Mouse (Mus musculus) adrenal gland (tissue): ENCODE results near the gene Tmem125.
"Not testable (repeated sequence)": the region's sequence is repeated elsewhere in the genome, so short reads cannot be mapped to it uniquely, and the experiment has no call there.

ENCODE experiments used
- intact Hi-C: fragments of 180-260 bp; cut with DNase I; formaldehyde crosslinking; loops from one replicate; pipeline ENCODE4 v1.15.1; 2025

Tmem125 gene

DNA sequence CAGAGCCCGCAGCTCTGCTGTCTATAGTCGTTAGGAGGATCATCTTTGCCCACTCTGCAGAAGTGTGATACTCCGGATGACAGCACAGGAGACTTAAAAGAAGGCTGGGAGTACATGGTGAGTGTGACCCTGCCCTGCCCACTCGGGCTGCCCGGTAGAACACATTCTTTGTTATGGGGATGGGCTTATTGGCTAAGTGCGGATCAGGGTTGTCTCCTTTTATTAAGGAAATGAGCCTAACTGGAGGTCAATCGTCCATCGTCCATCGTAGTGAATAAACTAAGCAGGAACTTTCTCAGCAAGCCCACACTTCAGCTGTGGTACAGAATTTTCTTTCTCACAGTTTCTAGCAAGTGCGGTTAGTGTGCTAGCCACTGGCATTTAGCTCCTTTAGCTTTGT is 3.9 kb downstream of the Tmem125 start:
- intact Hi-C loops, result no loop called here

DNA sequence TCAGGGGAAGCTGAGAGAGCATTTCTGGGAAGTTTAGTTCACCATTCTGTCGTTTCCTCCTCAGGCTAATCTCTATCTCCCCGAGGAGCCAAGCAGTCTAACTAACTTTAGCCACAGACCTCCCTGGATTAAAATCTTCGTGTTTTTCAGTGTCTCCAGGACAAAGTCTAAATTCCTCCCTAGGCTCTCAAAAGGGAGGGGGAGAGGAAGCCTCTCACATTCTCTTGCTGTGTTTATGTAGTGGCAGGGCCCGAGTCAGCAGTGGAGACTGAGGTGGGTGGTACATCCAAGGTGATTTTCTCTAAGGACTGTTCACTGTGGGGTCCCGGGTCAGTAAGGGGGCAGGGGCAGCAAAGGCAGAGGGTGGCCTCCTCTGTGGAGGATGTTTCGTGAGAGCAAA is 6.0 kb downstream of the Tmem125 start:
- intact Hi-C loops, result no loop called here

- intact Hi-C loops, result no loop called here
Measured at GRCm38 (mm10) chr4:118535610-118536009, 8.2 kb downstream of the Tmem125 start.

GRCm38 (mm10) chr4:118533605-118534004 is 10.2 kb downstream of the Tmem125 start:
- intact Hi-C loops, result no loop called here

DNA sequence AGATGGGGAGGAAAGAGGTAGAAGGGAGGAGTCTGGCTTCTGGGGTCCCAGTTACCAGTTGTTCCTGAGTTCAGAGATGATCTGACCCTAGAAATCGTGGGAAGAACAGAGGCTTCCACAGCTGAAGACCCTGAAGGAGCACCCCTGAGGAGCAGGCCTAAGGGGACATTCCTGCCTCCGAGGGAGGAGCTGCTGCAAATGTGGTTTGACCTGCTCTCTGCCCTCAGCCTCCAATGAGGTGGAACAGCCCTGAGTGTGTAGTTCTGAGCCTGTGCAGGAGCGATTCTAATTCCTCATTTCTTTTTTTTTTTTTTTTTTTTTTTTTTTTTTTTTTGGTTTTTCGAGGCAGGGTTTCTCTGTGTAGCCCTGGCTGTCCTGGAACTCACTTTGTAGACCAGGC is 10.7 kb downstream of the Tmem125 start:
- intact Hi-C loops, result no loop called here

GRCm38 (mm10) chr4:118532663-118533062 is 11.2 kb downstream of the Tmem125 start:
- intact Hi-C loops, result no loop called here

- intact Hi-C loops, result no loop called here
Measured at GRCm38 (mm10) chr4:118527720-118528119, 16.1 kb downstream of the Tmem125 start.

- intact Hi-C loops, result no loop called here
Measured at GRCm38 (mm10) chr4:118527335-118527681, 16.5 kb downstream of the Tmem125 start.

DNA sequence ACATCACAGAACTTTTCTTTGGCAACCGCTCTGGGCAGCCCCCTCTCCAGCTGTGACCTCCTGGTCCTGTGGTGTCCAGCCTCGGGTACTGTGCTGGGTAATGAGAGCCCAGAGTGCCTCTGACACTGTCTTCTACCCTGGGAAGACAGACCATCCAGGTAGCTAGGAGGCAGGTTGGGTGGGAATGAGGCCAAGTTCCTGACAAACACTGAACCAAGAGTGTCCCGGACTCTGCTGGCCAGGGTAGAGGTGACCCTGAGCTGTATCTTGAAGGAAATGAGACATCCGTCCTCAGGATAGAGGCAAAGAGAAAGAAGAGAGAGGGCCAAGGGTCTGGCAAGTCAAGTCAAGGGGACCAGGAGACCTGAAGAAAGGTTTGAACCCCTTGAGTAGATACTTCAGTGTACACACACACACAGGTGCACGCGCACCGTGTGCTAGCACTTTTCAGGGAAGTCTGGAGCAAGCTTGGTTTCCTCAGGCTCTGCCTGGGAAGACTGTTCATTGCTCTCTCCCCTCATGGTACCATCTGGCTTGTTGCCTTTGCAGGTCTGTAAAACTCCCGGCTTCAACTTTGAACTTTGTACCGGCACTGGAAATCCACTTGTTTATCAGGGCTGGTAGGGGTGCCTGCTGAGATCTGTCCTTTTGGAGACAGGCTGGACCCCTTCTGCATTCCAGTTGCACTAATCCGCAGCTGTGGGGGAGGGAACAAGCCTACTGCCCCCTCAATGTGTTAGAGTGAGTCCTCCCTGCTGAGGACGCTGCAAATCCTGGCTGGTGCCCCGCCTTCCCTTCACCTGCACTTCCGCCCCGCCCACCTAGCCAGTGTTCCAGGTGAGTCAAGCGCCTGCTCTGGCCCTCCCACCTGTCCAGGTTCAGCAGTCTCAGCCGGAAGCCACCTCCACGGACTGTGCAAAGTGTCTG is 17.2 kb downstream of the Tmem125 start, which contains the start of gene 2610528J11Rik:
2610528J11Rik (plus strand) TSS at position 592 of the 927 bp plus-strand sequence.
- intact Hi-C loops, result no loop called here

- intact Hi-C loops, result no loop called here
Measured at GRCm38 (mm10) chr4:118525779-118526178, 18.1 kb downstream of the Tmem125 start.

DNA sequence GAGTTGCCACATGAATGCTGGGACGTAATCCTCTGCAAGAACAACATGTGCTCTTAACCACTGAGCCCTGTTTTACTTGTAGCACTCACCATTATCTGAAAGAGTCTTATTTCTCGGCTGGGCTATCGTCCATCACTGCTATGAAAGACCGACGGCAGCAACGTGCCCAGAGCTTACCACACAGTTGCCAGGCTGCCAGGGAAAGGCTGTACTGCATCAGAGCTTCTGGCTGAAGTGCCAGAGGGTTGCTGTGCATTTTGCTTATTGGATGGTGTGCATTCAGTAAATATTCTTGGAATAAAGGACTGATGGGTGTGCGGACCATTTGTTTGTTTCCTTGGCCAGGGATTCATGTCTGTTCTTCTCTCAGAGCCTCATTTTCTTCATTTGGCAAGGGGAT is 19.9 kb downstream of the Tmem125 start:
- intact Hi-C loops, result no loop called here

GRCm38 (mm10) chr4:118522248-118522647 is 21.6 kb downstream of the Tmem125 start:
- intact Hi-C loops, result no loop called here

DNA sequence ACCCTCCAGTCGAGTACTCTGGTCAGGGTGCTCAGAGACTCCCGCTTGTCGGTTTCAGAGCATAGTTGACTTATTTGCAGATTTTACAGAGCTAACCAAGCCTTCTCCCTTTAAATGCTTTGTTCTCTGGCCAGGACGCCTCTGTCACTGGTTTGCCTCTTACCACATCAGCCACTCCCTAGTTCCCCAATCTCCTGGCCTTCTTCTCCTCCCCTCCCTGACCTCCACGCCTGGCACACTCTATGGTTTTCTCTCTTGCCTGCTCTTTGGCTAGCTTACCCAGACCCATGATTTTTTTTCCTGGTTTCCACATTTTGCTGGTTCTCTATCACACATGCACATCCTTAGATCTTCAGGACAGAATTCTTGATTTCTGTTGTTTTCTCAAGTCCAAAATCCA is 25.6 kb downstream of the Tmem125 start:
- intact Hi-C loops, result no loop called here

DNA sequence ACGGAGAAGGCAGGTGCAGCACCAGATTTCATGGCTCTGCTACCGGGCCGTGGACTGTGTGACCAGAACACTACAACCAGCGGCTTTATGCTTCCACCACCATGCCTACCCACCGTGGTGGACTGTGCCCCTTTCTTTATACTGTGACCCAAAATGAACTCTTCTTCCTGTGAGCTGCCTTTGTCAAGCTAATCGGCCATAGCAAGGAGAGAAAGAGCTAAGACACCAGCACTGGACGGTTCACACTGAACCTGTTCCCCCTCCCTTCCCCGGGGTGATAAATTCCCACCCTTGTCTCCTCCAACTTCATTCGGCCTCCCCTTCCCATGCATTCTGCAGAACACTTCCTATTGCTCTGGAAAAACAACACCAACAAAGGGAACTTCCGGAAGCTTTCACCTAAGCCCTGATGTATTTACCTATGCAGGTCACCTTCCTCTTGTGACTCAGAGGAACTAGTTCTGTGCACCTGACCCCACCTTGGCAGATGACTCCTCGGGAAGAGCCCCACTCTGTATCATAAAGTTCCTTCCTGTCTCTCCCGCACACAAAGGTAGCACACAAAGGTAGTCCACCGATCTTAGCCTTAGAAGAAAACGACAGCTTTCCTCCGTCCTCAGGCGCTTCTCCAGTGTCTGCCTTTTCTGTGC is 26.2 kb downstream of the Tmem125 start:
- intact Hi-C loops, result no loop called here

- intact Hi-C loops, result no loop called here
Measured at GRCm38 (mm10) chr4:118516699-118517496, 26.9 kb downstream of the Tmem125 start.

DNA sequence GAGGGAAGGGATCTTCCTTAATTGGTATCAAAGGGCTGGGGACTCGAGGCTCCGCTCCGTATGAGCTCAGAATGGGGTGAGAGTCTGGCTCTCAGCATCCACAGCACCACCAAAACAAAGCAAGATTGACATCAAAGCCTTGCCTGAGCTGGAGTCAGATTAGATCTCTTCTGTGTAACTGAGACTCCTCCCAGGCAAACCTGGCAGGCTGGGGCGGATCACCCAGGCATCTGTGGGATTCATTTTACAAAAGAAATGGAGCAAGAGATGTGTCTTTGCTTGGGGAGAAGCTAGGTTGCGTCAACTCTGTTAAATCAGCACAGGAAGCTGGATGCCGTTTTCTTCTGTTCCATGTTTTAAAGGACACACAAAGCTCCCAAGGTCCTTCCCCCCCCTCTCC is 34.8 kb downstream of the Tmem125 start:
- intact Hi-C loops, result no loop called here

DNA sequence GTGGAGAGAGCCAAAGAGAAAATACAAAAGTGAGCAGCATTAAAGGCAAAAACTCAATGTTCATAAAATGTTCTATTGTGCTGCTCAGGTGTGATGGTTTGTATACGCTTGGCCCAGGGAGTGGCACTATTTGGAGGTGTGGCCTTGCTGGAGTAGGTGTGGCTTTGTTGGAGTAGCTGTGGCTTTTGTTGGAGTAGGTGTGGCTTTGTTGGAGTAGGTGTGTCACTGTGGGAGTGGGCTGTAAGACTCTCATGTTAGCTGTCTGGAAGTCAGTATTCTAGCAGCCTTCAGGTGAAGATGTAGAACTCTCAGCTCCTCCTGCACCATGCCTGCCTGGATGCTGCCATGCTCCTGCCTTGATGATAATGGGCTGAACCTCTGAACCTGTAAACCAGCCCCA is 36.7 kb downstream of the Tmem125 start:
- intact Hi-C loops, result not testable (repeated sequence)

DNA sequence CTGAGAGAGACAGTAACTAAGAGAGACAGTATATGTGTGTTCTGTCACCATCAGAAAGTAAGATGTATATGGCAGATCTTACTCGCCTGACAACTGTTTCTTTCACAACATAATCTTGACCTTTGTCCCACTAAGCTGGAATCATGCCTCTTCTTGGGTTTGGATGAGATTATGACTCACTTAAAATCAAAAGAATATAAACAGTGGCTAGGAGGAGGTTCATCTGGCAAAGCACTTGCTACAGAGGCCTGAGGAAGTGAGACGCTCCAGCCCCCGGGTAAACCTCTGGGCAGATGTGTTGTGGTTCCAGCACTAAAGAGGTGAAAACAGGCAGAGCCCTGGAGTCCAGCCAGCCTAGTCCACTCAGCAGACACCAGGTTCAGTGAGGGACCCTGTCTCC is 38.3 kb downstream of the Tmem125 start:
- intact Hi-C loops, result no loop called here

DNA sequence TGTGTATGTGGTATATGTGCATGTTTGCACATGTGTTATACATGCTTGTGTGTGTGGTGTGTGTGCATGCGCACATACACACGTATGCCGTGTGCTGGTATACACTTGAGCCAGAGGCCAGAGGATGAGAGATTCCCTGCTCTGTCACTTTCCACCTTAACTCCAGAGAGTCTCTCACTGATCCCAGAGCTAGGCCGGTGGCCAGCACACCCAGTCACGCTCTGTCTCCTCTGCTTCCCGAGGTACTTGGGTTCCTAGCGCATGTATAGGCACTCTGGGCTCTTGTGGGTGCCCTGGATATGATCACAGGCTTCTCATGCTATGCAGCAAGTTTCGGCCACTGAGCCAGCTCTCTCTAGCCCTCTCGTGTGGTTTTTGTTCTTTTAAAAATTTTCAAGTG is 43.1 kb downstream of the Tmem125 start:
- intact Hi-C loops, result no loop called here

- intact Hi-C loops, result no loop called here
Measured at GRCm38 (mm10) chr4:118500171-118500724, 43.6 kb downstream of the Tmem125 start.
